Mouse (Mus musculus) intestine, postnatal 0 days (tissue): ENCODE data around the gene Wscd1. TPM values are rescaled to one million over a fixed set of nuclear protein-coding genes. Genes with fewer than 3 reads are reported as not detected.

Experiments used
- ATAC-seq: fragments of 200-750 bp; cut with Nextera tagmentation; 2 replicates; pipeline ENCODE4 v1.8.0; 2017; ENCODE audit warnings: mild to moderate bottlenecking, moderate TSS enrichment, moderate library complexity
- H3K27ac ChIP-seq: fragments of 300-500 bp; sonication (generic); 2 replicates; pipeline ENCODE4 v1.5.1; 2014; ENCODE audit warnings: mild to moderate bottlenecking, low read depth, low read length, moderate library complexity
- H3K27me3 ChIP-seq: fragments of 300-500 bp; sonication (generic); replicated peaks from 2 replicates; pipeline ENCODE4 v1.6.1; 2014; ENCODE audit warnings: low read length, mixed read lengths; ENCODE audit not compliant: control insufficient read depth, insufficient read depth
- H3K36me3 ChIP-seq: fragments of 300-500 bp; sonication (generic); 2 replicates; pipeline ENCODE4 v1.6.1; 2014; ENCODE audit warnings: mild to moderate bottlenecking, moderate library complexity; ENCODE audit not compliant: control insufficient read depth, insufficient read depth
- H3K4me1 ChIP-seq: fragments of 300-500 bp; sonication (generic); replicated peaks from 2 replicates; pipeline ENCODE4 v1.6.1; 2014; ENCODE audit warnings: antibody characterized with exemption, low read length, mixed read lengths; ENCODE audit not compliant: control insufficient read depth, insufficient read depth
- H3K4me2 ChIP-seq: fragments of 300-500 bp; sonication (generic); replicated peaks from 2 replicates; pipeline ENCODE4 v1.6.1; 2014; ENCODE audit warnings: low read depth, mild to moderate bottlenecking, moderate library complexity
- H3K4me3 ChIP-seq: fragments of 300-500 bp; sonication (generic); 2 replicates; pipeline ENCODE4 v1.5.1; 2014; ENCODE audit warnings: low read depth, low read length
- H3K9ac ChIP-seq: fragments of 300-500 bp; sonication (generic); 2 replicates; pipeline ENCODE4 v1.6.1; 2014; ENCODE audit warnings: mild to moderate bottlenecking, low read depth, low read length
- H3K9me3 ChIP-seq: fragments of 300-500 bp; sonication (generic); 2 replicates; pipeline ENCODE4 v1.6.1; 2016; ENCODE audit warnings: mixed run types; ENCODE audit not compliant: control insufficient read depth
- CTCF ChIP-seq: sonication (generic); IDR thresholded peaks from 2 replicates; pipeline ENCODE4 v1.5.1; 2016; ENCODE audit warnings: low read depth, mild to moderate bottlenecking, control low read depth, antibody characterized with exemption, moderate library complexity
- WGBS: fragments of 180-500 bp; shearing (Covaris S2); extraction: QIAGEN DNeasy Blood & Tissue Kit; methylation state at CpG from one replicate; pipeline ENCODE4 v1.1.7; 2014; 5-methylcytosine and 5-hydroxymethylcytosine counted together
- polyA plus RNA-seq: library from polyadenylated mRNA; unstranded; fragments of >200 nt; fragmentation: Nextera tagmentation; extraction: Ambion mirVana; gene quantifications from 2 replicates; pipeline ENCODE4 v1.2.1, GENCODE M21; 2015

Wscd1 gene
- polyA plus RNA-seq, 1 experiment from 2014 or later = 1.6 TPM

DNA sequence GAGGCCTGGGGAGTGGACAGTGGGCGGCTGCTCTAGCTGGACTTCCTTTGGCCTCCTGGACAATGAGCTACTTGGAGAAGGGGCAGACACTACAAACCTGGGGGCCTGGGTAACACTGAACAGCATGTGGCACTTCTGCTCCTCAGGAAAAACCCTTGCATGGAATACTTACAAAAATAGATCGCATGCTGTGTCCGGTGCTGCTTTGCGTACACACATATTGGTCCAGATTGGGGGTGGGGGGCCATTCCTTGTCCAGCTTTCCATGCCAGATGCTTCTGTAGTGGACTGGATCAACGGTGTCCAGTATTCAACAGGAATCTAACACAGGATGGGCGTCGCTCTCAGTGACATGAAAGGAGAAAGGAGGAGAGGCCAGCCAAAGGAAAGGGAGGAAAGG is 2.0 kb upstream of the Wscd1 start:
- no peaks in the 10 kb centered on the region for H3K36me3 ChIP-seq
- no peaks in the 10 kb centered on the region for H3K9me3 ChIP-seq
- ATAC-seq = no peak
- no peaks in the 10 kb centered on the region for H3K4me1 ChIP-seq
- TF ChIP-seq CTCF = no peak
- H3K4me3 ChIP-seq = no peak overlapping the region
- H3K27ac ChIP-seq = no peak overlapping the region
- peaks cover 27% of the 10 kb centered on the region for H3K27me3 ChIP-seq
- no peak overlapping the region for H3K9ac ChIP-seq
- no peak overlapping the region for H3K4me2 ChIP-seq
- 76% methylated on average over 7 of the region's 7 CpGs for WGBS

- TF ChIP-seq CTCF = no peak
- peak overlapping the region; percentile 74 for H3K4me2 ChIP-seq
- no peaks in the 10 kb centered on the region for H3K9me3 ChIP-seq
- no peak for ATAC-seq
- no peaks in the 10 kb centered on the region for H3K36me3 ChIP-seq
- no peaks in the 10 kb centered on the region; the same call in 1 of the 2 replicates for H3K4me1 ChIP-seq
- H3K9ac ChIP-seq = no peak overlapping the region
- 2% methylated on average over 58 of the region's 60 CpGs for WGBS
- no peak overlapping the region for H3K27ac ChIP-seq
- H3K4me3 ChIP-seq = peak overlapping the region; percentile 44
- H3K27me3 ChIP-seq = peaks cover 27% of the 10 kb centered on the region
Observed at GRCm38 (mm10) chr11:71750534-71751173, 934 bp downstream of the Wscd1 start.

DNA sequence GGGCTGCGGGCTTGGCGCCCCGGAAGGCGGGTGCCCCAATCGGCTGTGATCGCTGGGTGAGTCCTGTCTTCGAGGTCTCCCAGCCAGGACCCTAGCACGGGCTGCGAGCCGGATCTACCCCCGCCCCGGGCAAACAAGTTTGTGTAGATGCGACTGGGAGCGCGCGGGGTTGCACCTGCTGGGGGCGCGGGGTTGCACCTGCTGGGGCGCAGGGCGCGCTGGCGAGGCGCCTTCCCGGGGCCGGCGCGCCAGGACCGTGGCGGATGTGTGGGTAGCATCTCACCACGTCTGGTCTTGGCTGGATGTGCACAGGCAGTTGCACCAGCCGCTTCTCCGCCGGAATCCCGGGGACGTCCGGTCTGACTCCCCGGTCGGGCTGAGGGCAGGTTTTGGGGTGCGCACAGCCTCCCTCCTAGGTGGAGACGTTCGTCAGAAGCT is 1.5 kb downstream of the Wscd1 start:
- H3K4me3 ChIP-seq = peak overlapping the region; percentile 44
- H3K27me3 ChIP-seq = peaks cover 27% of the 10 kb centered on the region
- peak overlapping the region; percentile 74 for H3K4me2 ChIP-seq
- H3K9ac ChIP-seq = no peak overlapping the region
- no peak for TF ChIP-seq CTCF
- no peaks in the 10 kb centered on the region for H3K36me3 ChIP-seq
- no peak for ATAC-seq
- no peaks in the 10 kb centered on the region; the same call in 1 of the 2 replicates for H3K4me1 ChIP-seq
- no peak overlapping the region for H3K27ac ChIP-seq
- H3K9me3 ChIP-seq = no peaks in the 10 kb centered on the region
- WGBS = under 1% methylated on average over 41 of the region's 41 CpGs

- Histone ChIP-seq H3K27me3 (peaks cover 27% of the 10 kb centered on the region), H3K4me2 (peak overlapping the region; percentile 74), H3K36me3 (no peaks in the 10 kb centered on the region), H3K27ac (no peak overlapping the region), H3K9me3 (no peaks in the 10 kb centered on the region), H3K9ac (no peak overlapping the region), H3K4me3 (peak overlapping the region; percentile 44), H3K4me1 (no peaks in the 10 kb centered on the region; the same call in 1 of the 2 replicates)
- no peak for ATAC-seq
- WGBS = 35% methylated on average over 12 of the region's 12 CpGs
- TF ChIP-seq CTCF = no peak
Observed at GRCm38 (mm10) chr11:71751689-71752088, 2.0 kb downstream of the Wscd1 start.

DNA sequence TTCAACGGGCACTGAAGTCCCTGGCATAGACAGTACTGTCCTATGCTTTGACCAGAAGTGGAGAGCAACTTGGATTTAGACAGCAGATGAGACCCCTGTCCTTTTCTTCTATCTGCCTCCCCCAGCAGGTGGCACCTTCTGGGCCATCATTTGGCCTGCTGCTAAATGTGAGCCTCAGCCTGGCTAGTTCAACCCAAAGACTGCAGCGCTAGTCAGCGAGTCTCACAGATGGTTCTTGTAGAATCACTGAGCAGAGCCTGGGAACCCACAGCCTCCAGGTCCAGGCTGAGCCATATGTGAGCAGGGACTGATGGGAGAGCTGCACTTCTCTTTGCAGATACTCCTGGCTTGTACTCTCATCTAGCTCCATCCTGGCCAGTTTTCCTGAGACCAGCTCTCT is 2.9 kb downstream of the Wscd1 start:
- H3K27me3 ChIP-seq = peaks cover 27% of the 10 kb centered on the region
- H3K27ac ChIP-seq = no peak overlapping the region
- H3K4me1 ChIP-seq = no peaks in the 10 kb centered on the region; the same call in 1 of the 2 replicates
- H3K9me3 ChIP-seq = no peaks in the 10 kb centered on the region
- 78% methylated on average over 3 of the region's 3 CpGs for WGBS
- no peak overlapping the region for H3K9ac ChIP-seq
- TF ChIP-seq CTCF = no peak
- no peak for ATAC-seq
- H3K4me3 ChIP-seq = no peak overlapping the region
- no peaks in the 10 kb centered on the region for H3K36me3 ChIP-seq
- no peak overlapping the region for H3K4me2 ChIP-seq

DNA sequence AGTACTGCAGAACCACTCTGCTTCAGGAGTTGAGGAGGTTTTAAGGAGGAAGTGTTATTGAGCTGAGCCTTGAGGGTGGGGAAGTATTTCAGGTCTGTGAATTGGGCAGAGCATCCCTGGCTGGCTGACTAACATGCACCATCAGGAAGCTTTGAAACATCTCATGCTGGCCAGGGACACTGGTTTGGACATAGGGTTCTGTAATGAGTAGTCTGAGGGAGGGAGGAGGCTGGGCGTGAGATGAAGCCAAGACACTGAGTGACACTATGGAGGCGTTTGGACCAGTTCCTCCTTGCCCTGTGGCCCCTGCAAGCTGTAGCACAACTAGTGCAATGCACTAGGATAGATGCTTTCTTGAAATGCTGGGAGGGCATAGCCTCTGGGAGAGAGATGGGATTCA is 5.4 kb downstream of the Wscd1 start:
- WGBS = 75% methylated on average over 2 of the region's 2 CpGs
- H3K9ac ChIP-seq = no peak overlapping the region
- ATAC-seq = no peak

More for the DNA sequence above, 5.4 kb downstream of the Wscd1 start:
- Histone ChIP-seq H3K36me3 (no peaks in the 10 kb centered on the region), H3K4me3 (no peak overlapping the region), H3K4me1 (no peaks in the 10 kb centered on the region; the same call in 1 of the 2 replicates), H3K27ac (no peak overlapping the region), H3K9me3 (no peaks in the 10 kb centered on the region), H3K4me2 (no peak overlapping the region), H3K27me3 (peaks cover 22% of the 10 kb centered on the region)
- no peak for TF ChIP-seq CTCF
